Mouse (Mus musculus) G1E (cell line): ENCODE results near the gene Cd164.

Source experiments
- CTCF ChIP-seq: IDR thresholded peaks from 2 replicates; pipeline ENCODE4 v1.5.1; 2012; ENCODE audit warnings: low read depth, low read length, inconsistent platforms, mixed read lengths
- GATA1 ChIP-seq: IDR thresholded peaks from 2 replicates; pipeline ENCODE4 v1.6.1; 2012; ENCODE audit warnings: borderline replicate concordance, low read length, inconsistent platforms, mixed read lengths
- POLR2AphosphoS5 ChIP-seq: IDR thresholded peaks from 2 replicates; pipeline ENCODE4 v1.6.1; 2012; ENCODE audit warnings: low read depth, low read length, inconsistent platforms; ENCODE audit not compliant: insufficient replicate concordance
- TAL1 ChIP-seq: conservative IDR thresholded peaks from 2 replicates; pipeline ENCODE4 v1.6.1; 2012; ENCODE audit warnings: low read depth, low read length, inconsistent platforms, mixed read lengths

DNA sequence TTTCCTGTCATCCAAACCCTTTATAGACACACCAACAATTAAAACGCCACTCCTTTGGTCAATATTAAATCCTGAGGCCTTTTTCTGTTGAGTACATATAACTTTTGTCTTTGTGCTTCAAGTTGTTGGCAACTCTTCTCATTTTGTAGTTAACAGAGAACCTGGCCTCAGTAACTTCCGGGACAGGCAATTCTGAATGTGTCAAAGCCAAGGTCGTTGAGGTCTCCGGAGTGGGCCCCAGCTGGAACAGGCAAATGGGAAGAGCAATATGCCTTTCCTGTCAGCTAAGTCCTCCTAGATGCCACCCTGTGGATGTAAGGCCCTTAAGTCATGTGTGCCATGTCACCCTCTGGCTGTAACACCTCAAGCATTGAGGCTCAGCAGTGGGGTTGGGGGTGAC lies 61.2 kb downstream of the Cd164 start:
- no peak for TF ChIP-seq CTCF
- TF ChIP-seq GATA1: no peak
- TF ChIP-seq TAL1: no peak
- TF ChIP-seq POLR2AphosphoS5: no peak
